In genomic region chr9:13315393-13315792, GRCm38 (mm10) we compare ENCODE assay signal across 15 mouse cellular contexts. TPM values are rescaled to one million over a fixed set of nuclear protein-coding genes. Genes with fewer than 3 reads are reported as not detected.
DNase-seq lines count a peak whose midpoint lies in the region; ATAC-seq lines count a peak whose summit lies in the region.
"Had no signal": no experiment of that assay in that cellular context is flagged by ENCODE, and none has a peak within 500 bp of the region (broad histone marks: within the 10 kb centered on the region; RNA-seq: fewer than 3 reads in every experiment).

No protein-coding gene starts in this region.

- H3K4me2 ChIP-seq in heart, embryonic 13.5 days: peak overlapping the region; percentile 31
- no peak overlapping the region for H3K4me2 ChIP-seq in limb, embryonic 12.5 days
- H3K4me2 ChIP-seq in limb, embryonic 13.5 days (replicated peaks): no peak overlapping the region
- H3K4me2 ChIP-seq: hindbrain, embryonic 14.5 days; neural tube, embryonic 12.5 days had no signal

- no peaks in the 10 kb centered on the region for H3K9me3 ChIP-seq in heart, embryonic 13.5 days
- H3K9me3 ChIP-seq in limb, embryonic 12.5 days: no peaks in the 10 kb centered on the region
- H3K9me3 ChIP-seq in limb, embryonic 10.5 days (replicated peaks): no peaks in the 10 kb centered on the region
- H3K9me3 ChIP-seq in limb, embryonic 13.5 days: no peaks in the 10 kb centered on the region
- H3K9me3 ChIP-seq: neural tube, embryonic 12.5 days had no signal

- ATAC-seq in heart, embryonic 13.5 days (ENCODE audit: extremely low read depth, insufficient number of reproducible peaks, low FRiP score, low TSS enrichment): no peak
- ATAC-seq in limb, embryonic 12.5 days (ENCODE audit: insufficient number of reproducible peaks, insufficient read depth, low FRiP score, low TSS enrichment, low read depth): no peak
- no peak for ATAC-seq in limb, embryonic 13.5 days (ENCODE audit: low FRiP score, low read depth)
- ATAC-seq: CD4-positive, CD25-positive, alpha-beta regulatory T cell, adult 4 months; intestine, embryonic 16.5 days had no signal

- H3K9ac ChIP-seq in heart, embryonic 13.5 days: no peak overlapping the region; the same call in 1 of the 2 replicates
- H3K9ac ChIP-seq in limb, embryonic 12.5 days (replicated peaks): no peak overlapping the region
- no peak overlapping the region for H3K9ac ChIP-seq in limb, embryonic 13.5 days
- H3K9ac ChIP-seq: hindbrain, embryonic 14.5 days; neural tube, embryonic 12.5 days had no signal

- WGBS in heart, embryonic 13.5 days: 44% methylated on average over 5 of the region's 5 CpGs
- WGBS in limb, embryonic 12.5 days: 76% methylated on average over 5 of the region's 5 CpGs
- 76% methylated on average over 5 of the region's 5 CpGs for WGBS in limb, embryonic 10.5 days
- 67% methylated on average over 5 of the region's 5 CpGs for WGBS in limb, embryonic 13.5 days

- no peaks in the 10 kb centered on the region for H3K27me3 ChIP-seq in heart, embryonic 13.5 days (replicated peaks)
- H3K27me3 ChIP-seq in limb, embryonic 12.5 days: no peaks in the 10 kb centered on the region
- no peaks in the 10 kb centered on the region for H3K27me3 ChIP-seq in limb, embryonic 10.5 days (ENCODE audit: low read depth, poor library complexity, severe bottlenecking)
- H3K27me3 ChIP-seq in limb, embryonic 13.5 days: no peaks in the 10 kb centered on the region
- H3K27me3 ChIP-seq: neural tube, embryonic 12.5 days had no signal

- H3K4me1 ChIP-seq in heart, embryonic 13.5 days: peaks cover 66% of the 10 kb centered on the region
- peaks cover 24% of the 10 kb centered on the region for H3K4me1 ChIP-seq in limb, embryonic 12.5 days (replicated peaks)
- H3K4me1 ChIP-seq in limb, embryonic 10.5 days: peaks cover 11% of the 10 kb centered on the region
- H3K4me1 ChIP-seq in limb, embryonic 13.5 days: peaks cover 37% of the 10 kb centered on the region

- H3K36me3 ChIP-seq in heart, embryonic 13.5 days: no peaks in the 10 kb centered on the region
- H3K36me3 ChIP-seq in limb, embryonic 12.5 days: no peaks in the 10 kb centered on the region
- no peaks in the 10 kb centered on the region for H3K36me3 ChIP-seq in limb, embryonic 10.5 days
- no peaks in the 10 kb centered on the region for H3K36me3 ChIP-seq in limb, embryonic 13.5 days
- H3K36me3 ChIP-seq: neural tube, embryonic 12.5 days had no signal

- intact Hi-C loops in heart, postnatal 14 days (cut with DNase I): no loop called here

- peak overlapping the region; percentile 60 for H3K27ac ChIP-seq in heart, embryonic 13.5 days (replicated peaks)
- peak overlapping the region; percentile 25; the same call in 1 of the 2 replicates for H3K27ac ChIP-seq in limb, embryonic 12.5 days
- no peak overlapping the region for H3K27ac ChIP-seq in limb, embryonic 10.5 days
- peak overlapping the region; percentile 44; the same call in 1 of the 2 replicates for H3K27ac ChIP-seq in limb, embryonic 13.5 days
- H3K27ac ChIP-seq: hindbrain, embryonic 14.5 days; neural tube, embryonic 12.5 days had no signal

- DNase-seq in heart, postnatal 14 days: no peak
- no peak for DNase-seq in limb, embryonic 10.5 days (ENCODE audit: low spot score)
- peak; percentile 37 for DNase-seq in lung, postnatal 36 days
- DNase-seq in yolk sac, embryonic 10.5 days (ENCODE audit: low spot score): no peak
- DNase-seq: adrenal gland, postnatal 10 days; cerebellum, adult 9-10 months; gastrocnemius, postnatal 10 days; thymus, adult 18-20 months had no signal

- no peak overlapping the region for H3K4me3 ChIP-seq in heart, embryonic 13.5 days
- H3K4me3 ChIP-seq in limb, embryonic 12.5 days (replicated peaks): no peak overlapping the region
- no peak overlapping the region for H3K4me3 ChIP-seq in limb, embryonic 10.5 days
- H3K4me3 ChIP-seq in limb, embryonic 13.5 days: no peak overlapping the region
- H3K4me3 ChIP-seq: neural tube, embryonic 12.5 days had no signal

RNA-seq across cellular contexts. Expression of gene Maml2, which starts 17.6 kb away (rescaled TPM):
- 9.5 and 9.8 TPM in 2 replicates for polyA plus RNA-seq in heart, embryonic 13.5 days (2015; fragmentation: Nextera tagmentation; extraction: Ambion mirVana)
- total RNA-seq in heart, postnatal 14 days (2021): 1 to 10 TPM; 7.6 to 8.6 TPM
- polyA plus RNA-seq in limb, embryonic 12.5 days (2016; fragmentation: Nextera tagmentation; extraction: Ambion mirVana): 12.2 and 12.5 TPM in 2 replicates
- 4.5 and 8.0 TPM in 2 replicates for polyA plus RNA-seq in limb, embryonic 10.5 days (2016; fragmentation: Nextera tagmentation; extraction: Ambion mirVana)
- polyA plus RNA-seq in limb, embryonic 13.5 days (2015; fragmentation: Nextera tagmentation; extraction: Ambion mirVana): 14.8 and 15.9 TPM in 2 replicates
